Mouse (Mus musculus): ENCODE data around the gene Adarb1.
"Not testable (repeated sequence)": the region's sequence is repeated elsewhere in the genome, so short reads cannot be mapped to it uniquely, and the experiment has no call there.

Gene Adarb1

GRCm38 (mm10) chr10:77308978-77309377 lies 109.1 kb downstream of the Adarb1 start:
- no peak for DNase-seq (ENCODE audit: low spot score)

GRCm38 (mm10) chr10:77305766-77306165 lies 112.3 kb downstream of the Adarb1 start:
- no peak for DNase-seq (ENCODE audit: low spot score)

- DNase-seq (ENCODE audit: low spot score) = no peak
These were observed 113.1 kb downstream of the Adarb1 start for GRCm38 (mm10) chr10:77304840-77305533.

GRCm38 (mm10) chr10:77304362-77304761 lies 113.7 kb downstream of the Adarb1 start:
- no peak for DNase-seq (ENCODE audit: low spot score)

GRCm38 (mm10) chr10:77300934-77301297 lies 117.2 kb downstream of the Adarb1 start:
- DNase-seq (ENCODE audit: low spot score) = no peak

DNA sequence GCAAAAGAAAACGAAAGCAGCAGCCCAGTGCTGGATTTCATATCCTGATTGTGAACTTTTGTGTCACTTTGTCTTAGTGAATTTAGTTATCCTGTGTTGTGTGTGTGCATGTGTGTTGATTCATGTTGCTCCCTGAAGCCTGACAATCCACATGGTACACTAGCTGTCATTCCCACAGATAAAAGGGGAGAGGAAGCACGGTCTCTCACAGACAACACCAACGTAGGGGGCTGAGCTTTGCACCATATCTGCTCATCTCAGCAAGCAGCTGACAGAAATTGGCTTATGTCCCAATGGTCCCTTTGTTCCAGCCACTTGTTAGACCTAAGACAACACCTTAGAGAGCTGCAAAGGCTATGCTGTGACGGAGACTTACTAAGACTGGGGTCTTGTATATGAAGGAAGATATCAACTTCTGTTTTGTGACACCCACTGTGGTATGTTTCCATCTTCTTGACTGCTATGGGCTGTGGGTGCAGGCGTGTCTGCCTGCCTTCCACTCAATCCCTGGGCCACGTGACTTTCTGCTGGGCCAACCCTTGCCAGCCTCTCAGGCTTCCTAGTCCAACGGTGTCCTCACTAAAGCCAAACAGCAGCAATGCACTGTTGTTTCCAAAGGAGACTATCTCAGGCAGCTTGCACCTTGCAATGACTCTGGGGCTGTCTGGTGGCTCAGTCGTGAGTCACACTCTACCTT lies 117.7 kb downstream of the Adarb1 start:
- no peak for DNase-seq (ENCODE audit: low spot score)

GRCm38 (mm10) chr10:77299194-77299593 lies 118.9 kb downstream of the Adarb1 start:
- no peak for DNase-seq (ENCODE audit: low spot score)

DNA sequence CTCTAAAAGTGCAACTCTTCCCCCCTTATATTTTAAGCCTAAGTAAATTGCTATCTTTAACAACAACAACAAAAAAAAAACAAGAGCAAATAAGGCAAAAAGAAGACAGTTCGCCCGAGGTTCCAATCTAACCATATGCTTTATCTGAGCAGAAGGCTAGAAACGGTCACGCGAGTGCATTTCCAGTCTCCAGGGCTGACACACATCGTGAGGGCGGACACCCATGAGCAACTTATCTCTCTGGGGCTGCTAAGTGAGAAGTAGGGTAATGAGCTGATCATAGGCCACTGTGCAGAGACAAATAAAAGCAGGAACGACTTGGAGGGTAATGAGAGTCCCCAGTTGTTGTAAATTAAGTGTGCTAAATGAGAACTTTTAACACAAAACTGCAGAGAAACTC lies 119.4 kb downstream of the Adarb1 start:
- no peak for DNase-seq (ENCODE audit: low spot score)

GRCm38 (mm10) chr10:77294691-77295090 lies 123.4 kb downstream of the Adarb1 start:
- no peak for DNase-seq (ENCODE audit: low spot score)

GRCm38 (mm10) chr10:77290624-77291366 lies 127.3 kb downstream of the Adarb1 start:
- DNase-seq (ENCODE audit: low spot score) = no peak

DNA sequence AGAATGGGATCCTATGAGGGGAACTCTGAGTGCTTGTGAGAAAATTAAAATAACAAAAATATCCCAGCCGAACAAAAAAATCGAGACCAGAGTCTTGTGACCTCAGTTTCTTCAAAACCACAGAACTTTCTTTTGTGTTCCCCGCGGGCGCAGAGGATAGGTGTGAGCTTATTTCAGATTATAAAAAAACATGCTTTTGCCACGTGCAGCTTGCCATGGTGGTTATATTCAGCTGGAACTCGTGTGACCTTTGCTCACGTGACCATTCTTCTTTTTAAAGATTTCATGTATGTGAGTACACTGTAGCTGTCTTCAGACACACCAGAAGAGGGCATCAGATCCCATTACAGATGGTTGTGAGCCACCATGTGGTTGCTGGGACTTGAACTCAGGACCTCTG lies 128.5 kb downstream of the Adarb1 start:
- DNase-seq (ENCODE audit: low spot score) = no peak

DNA sequence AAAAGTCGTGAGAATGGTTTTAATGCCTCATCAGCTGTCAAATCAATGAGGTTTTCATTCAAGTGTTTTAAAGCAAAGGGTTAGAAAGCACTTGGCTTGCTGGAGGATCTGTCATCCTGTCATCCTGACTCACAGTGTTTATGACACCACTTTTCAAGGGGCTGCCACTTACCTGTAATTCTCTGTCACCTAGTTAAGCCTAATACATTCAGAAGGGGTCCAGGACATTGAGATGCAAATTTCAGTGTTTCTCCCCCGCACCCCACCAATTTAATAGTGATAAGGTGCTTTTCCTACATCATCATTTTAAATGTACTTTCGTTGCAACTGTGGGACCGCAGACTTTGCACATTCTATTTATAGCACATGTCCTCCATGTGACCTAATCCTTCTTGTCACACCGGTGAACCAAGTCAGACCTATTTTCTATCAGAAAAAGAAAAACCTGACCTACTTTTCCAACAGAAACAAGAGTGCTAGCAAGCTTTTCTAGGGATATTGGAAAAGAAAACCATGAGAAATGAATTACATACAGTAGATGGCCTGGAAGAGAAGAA lies 129.4 kb downstream of the Adarb1 start:
- no peak for DNase-seq (ENCODE audit: low spot score)

- no peak for DNase-seq (ENCODE audit: low spot score)
These were observed 130.4 kb downstream of the Adarb1 start for GRCm38 (mm10) chr10:77287626-77288025.

DNA sequence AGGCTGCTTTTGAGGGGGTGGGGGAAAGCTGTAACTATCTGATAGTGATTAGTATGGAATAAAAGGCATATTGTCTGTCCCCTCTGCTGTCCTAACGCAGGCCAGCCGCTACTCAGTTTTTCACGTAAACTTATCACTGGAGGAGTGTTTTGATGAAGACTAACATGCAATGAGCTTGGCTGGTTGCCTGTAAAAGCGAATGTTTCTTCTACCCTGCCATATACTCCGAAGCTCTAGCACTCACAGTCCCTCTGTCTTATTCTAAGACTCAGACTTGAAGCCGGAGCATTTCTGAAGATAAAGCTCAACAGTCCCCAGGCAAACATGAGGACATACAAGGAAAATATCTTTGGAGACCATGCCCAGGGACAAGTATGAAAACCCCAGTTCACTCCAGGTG lies 133.2 kb downstream of the Adarb1 start:
- no peak for DNase-seq (ENCODE audit: low spot score)

- peak; percentile 69 for DNase-seq (ENCODE audit: low spot score)
These were observed 135.2 kb downstream of the Adarb1 start for GRCm38 (mm10) chr10:77282822-77283221.

- not testable (repeated sequence) for DNase-seq (ENCODE audit: low spot score)
These were observed 136.0 kb downstream of the Adarb1 start for GRCm38 (mm10) chr10:77282085-77282484.

DNA sequence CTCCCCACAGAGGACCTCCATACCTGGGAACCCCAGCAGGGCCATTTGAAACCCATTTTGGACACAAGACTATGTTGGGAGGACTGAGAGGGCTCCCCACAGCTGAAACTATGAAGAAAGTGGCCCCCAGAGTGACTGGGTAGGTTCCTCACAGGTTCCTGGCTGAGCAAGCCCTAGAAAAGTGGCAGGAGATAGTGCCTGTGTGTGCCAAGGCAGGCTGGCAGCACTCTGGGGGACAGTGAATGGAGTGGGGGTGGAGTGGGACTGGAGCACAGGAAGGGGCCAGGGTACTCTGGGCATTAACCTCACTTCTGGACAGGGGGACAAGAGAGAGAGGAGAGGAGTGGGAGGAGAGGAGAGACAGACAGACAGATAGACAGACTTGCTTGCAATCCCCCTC lies 144.3 kb downstream of the Adarb1 start:
- DNase-seq (ENCODE audit: low spot score) = no peak

DNA sequence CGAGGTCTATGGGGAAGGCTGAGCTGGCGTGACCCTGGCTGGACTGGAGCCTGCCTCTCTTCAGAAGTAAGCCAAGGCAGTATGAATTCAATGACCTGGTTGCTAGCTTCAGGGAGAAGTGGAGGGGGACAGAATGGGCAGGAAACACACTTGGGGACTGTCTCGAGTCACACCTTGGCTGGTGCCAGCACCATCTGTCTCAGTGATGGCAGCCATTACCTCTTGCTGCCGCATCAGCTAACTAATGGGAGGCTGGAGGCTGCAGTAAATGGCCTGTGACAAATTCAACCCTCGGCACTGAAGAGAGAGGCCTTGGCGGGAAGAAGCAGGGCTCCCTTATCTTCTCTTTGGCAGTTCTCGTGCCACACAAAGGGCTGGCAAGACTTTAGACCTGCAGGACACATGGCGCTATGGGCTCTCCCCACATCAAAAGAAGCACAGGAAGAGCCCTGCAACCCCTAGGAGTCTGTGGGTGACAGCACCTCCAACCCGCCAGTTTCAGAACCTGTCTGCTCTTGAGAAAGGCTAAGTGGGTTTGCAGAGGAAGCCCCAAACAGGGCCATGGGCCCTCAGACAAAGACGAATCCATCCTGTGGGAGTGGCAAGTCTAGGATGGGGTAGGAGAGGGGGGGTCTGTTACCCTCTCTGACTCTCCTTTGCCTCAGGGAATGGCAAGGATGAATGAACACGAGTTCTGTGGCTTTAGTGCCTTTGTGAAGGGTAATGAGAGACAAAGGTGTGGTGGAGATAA lies 144.9 kb downstream of the Adarb1 start:
- DNase-seq (ENCODE audit: low spot score) = no peak

DNA sequence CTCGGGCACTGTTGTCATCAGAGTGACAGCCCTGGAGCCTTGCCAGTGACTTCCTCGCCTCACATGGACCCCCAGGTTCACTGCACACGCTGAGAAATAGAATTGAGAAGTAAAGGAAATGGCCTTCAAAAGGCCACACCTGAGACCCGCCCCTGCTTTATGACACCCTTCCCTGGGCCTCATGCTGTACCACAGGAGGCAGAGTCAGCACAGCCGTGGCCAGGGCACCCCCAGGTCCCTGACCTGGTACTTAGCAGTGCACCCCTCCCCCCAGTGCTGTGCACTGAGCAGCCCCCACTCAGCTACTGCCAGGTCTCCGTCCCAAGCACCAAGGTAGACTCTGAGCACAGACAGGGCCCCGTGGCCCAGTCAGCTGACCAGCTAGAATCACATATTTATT lies 148.9 kb downstream of the Adarb1 start:
- no peak for DNase-seq (ENCODE audit: low spot score)

DNA sequence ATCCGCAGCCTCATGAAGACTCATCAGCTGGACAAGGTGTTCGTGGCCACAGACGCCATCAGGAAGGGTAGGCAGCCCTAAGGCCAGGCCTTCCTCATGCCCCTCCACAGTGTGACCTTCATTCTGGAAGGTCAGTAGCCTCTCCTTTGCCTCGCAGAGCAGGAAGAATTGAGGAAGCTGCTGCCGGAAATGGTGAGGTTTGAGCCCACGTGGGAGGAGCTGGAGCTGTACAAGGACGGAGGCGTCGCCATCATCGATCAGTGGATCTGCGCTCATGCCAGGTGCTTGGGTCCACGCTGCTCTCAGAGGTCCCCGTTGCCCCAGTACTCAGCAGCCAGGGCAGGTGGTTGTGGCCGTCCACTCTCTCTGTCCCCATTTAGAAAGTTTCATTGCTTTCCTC lies 151.0 kb downstream of the Adarb1 start:
- DNase-seq (ENCODE audit: low spot score) = no peak

GRCm38 (mm10) chr10:77266281-77266680 lies 151.8 kb downstream of the Adarb1 start:
- no peak for DNase-seq (ENCODE audit: low spot score)
